Mouse (Mus musculus): ENCODE measurements around the gene Tmco5.

The Tmco5 gene

DNA sequence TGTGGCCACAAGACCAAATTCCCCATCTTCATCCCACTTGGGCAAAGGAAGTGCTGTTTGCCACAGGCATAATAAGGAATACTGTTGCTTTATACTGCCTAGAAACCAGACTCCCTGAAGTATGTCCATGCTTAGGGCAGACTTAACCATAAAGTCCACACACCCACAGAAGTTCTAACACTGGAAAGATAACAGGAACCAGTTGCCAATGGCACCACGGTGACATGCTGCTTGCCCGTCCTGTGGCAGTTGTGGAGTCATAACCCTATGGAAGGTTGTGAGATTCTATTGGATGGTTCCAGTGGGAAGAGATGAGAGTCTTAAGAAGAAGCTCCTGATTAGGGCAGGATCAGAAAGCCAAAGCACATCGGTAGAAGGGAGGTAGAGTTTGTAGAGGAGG lies at the start of gene Tmco5:
Gene Tmco5, plus strand, starts transcription at position 301 of the 400 bp plus-strand sequence.
- in situ Hi-C loops (cut with MboI, MseI): loop anchor here (25.0 kb wide), 1 partner anchor 309 kb away; no protein-coding TSS in a partner anchor

DNA sequence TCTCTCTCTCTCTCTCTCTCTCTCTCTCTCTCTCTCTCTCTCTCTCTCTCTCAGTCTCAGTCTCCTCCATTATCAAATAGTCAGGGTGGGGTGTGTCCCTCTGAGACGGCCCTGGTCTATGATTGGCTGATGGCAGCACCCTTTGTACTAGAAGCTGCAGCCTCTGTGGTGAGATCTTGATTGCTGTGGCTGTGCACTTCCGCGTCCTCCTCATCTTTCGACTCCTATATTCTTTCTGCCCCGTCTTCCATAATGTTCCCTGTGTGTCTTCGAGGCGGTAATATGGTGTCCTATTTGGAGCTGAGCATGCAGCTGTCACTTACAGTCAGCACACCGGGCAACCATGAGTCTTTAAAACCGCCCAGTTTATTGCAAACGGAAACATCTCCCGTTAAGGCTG lies 46.6 kb upstream of the Tmco5 start:
- in situ Hi-C loops (cut with MboI, MseI): no loop called here

DNA sequence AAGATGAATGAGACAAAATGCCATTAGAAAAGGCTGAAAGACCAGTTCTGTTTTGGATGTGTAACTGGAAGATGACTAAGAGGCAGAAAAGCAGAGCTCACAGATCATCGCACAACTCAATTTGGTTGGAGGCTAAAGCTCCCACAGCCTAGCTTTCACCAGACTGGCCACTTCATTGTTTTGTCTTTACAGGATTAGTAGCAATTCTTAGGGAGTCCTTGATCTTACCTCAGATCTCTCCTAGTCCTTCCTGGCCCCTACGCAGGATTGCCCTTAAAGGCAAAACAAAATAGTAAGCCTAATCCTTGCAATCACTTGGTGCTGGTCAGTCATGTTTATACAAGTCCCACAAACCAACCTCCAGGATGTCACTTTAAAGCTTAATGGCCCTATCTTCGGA lies 40.7 kb upstream of the Tmco5 start:
- in situ Hi-C loops (cut with MboI, MseI): no loop called here

DNA sequence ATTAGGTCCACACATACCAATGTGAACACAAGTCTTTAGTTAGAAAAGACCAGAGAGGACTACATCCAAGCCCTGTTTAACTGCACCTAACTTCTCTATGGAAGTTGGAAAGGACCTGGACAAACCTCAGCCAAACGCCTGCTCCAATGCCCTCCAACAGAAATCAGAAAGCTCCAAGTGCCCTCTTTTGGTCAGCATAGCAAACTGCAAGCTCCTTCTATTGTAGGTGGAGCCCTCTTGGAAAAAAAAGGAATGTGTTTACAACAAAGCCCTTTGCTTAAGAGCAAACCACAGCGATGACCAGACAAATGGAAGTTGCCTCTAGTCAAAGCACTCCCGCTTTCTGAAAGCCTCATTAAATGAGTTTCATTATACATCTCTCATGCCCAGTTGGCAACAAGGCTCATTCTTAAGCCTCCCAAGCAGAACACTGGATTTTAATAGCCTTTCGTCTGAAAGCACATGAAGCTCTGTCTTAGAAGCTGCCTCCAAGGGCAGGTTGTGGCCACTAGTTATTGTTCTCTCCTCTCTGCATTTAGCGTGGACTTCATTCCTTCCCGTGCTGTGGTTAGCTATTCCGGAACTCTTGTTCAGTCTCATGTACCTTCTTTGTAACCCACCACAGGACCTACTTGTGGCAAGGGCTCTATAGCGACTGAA lies 39.8 kb upstream of the Tmco5 start:
- in situ Hi-C loops (cut with MboI, MseI): no loop called here

DNA sequence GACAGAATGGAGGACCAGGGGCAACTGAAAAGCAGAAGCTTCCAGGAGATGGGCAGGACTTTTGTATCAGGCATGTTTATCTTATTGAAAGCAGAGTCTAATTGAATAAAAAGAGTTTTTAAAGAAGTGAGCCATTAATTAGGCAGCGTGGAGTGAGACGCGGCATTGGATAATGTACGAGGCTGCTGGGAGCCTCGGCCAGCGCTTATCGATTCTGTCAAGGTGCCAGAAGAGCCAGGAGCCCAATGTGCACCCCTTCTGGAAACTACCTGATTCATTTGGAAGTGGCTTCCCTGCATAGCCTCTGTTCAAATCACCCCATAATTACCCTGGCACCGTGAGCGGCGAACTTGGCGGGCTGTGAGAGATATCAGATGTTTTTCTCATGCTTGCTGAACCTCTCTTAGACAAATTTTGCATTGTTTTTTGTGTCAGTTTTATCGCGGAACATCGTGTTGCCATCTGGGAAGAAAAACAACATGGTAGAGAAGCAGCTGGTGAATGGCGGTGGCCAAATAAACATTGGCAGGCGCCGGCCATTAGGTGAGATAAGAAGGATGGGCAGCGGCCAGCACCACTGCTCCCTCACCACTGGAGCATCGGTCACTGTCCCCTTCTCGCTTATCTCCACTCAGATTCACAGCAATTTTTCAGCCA lies 28.4 kb upstream of the Tmco5 start:
- in situ Hi-C loops (cut with MboI, MseI): loop anchor here (10.0 kb wide), 1 partner anchor 765 kb away; no protein-coding TSS in a partner anchor

DNA sequence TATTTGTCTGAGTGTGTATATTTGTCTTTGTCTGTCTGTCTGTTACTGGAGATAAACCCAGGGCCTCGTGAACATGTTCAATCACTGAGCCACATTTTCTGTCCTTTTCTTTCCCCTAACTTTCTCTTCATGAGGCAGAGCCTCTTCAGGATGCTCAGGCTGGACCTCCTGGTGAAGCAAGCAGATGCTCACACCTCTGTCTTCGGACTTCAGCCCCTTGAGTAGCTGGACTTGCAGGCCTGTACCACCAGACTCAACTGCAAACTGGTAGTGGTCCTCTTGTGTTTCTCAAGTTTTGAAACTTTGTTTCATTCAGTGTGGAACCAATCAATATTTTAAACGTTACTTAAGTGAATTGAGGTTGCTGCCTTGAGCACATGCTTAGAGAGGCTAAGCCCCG lies 27.1 kb upstream of the Tmco5 start:
- in situ Hi-C loops (cut with MboI, MseI): no loop called here

DNA sequence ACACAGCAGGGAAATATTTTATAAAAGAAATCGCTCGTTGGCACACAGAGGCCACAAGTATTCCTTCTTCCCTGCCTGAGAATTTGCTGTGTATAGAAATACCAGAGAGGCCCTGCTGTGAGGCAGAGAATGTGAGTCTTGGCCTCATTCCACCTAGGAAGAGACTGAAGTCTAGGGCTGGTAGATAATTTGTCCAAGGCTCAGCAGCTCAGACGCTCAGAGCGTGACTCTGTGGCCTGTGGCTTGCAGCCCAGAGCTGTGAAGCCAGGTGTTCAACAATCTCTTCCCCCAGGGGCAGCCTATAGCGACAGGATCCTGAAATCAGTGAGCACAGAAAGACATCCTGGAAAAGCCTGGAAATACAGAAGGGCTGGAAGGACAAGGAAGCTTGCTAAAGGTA lies 26.2 kb upstream of the Tmco5 start:
- in situ Hi-C loops (cut with MboI, MseI): no loop called here

DNA sequence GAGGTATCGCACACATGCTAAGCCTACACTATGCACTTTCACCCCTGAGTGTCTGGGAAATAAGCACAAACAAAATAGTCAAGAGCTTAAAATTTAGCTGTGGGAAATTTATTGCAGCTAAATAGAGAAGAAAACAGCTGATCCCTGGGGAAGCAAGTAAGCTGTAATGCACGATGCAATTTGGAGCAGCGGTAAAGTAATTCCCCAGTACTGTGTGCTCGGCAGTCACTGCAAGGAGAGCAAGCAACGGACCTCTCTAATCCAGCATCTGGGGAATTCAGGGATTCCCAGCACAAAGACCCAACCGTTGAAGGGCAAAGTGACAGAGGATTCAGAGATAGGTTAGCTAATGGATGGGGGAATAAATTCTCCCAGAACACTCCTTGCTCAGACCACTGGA lies 19.8 kb upstream of the Tmco5 start:
- in situ Hi-C loops (cut with MboI, MseI): no loop called here

DNA sequence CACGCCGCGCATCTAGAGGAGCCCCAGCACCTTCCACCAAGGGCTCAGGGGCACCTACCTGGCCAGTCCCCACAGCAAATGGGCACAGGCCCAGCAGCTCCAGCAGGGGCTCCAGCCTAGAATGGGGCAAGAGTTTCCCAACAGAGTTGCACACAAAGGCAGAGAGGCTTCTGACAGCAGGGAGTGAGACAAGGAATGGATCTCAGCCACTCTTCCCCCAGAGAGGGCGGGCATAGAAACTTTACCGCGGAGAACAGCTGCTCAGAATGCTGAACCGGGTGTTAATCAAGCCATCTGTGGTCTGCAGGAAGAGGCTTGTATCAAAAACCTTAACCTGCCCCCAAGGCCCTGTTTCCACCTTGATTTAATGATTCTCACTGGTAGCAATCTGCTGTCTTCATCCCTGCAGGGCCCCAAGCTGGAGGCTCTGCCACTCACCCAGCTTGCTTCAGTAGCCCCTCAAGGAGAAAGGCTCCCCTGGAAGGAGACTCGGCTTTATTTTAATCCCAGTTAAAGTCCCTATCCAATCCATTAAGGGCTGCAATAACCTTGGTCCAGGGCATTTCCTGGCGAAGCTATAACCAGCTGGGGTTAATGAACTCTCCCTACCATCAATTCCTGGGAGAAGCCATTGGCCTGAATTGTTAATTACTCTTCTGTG lies 1.4 kb upstream of the Tmco5 start:
- in situ Hi-C loops (cut with MboI, MseI): loop anchor here (25.0 kb wide), 1 partner anchor 310 kb away; no protein-coding TSS in a partner anchor

DNA sequence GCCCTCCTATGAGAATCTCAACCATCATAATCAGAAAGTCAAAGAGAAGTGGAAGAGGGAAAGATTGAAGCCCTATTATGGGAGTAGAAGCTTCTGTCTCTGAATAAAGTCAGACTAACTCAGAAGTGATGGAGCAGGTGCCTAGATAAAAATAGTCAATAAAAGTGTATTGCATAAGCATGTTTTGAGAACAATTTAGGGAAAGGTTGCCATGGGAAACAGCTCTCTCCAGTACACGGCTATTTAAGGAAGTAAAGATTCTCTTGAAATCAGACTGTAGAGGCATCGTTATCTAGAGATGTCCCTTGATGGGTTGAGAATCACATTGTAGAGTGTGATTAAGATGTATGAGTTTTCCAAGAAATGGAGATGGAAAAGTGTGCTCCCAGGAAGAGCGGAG lies 1.2 kb downstream of the Tmco5 start:
- in situ Hi-C loops (cut with MboI, MseI): loop anchor here (25.0 kb wide), 1 partner anchor 308 kb away; no protein-coding TSS in a partner anchor

DNA sequence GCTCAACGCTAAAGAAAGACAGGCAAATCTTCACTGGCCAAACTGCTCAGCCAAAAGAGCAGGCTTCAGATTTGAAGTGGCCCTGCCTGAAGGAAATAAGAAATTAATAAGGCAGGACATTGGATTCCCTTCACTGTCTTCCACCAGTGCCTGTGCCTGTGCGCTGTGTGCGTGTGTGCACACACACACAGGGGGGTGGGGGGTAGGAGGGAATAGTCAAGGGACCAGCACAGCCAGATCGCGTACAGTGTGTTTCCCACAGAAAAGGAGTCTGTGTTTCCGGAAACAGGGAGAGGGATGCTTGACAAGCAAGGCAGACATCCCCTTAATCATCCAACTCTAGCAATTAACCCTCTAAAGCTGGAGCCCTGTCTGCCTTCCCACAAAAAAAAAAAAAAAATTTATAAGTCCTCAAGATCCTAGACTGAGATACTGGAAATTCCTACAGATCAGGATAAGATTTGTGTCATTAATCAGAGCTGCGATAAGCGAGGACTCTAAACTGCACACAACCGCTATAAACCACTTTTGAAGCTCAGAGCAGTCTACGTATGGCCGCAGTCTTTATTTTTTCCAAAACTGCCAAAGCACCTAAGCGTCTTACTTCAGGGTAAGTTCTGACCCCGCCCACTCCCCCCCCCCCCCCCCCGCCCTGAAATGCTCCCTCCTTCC lies 15.0 kb downstream of the Tmco5 start:
- in situ Hi-C loops (cut with MboI, MseI): loop anchor here (25.0 kb wide), 1 partner anchor 294 kb away; no protein-coding TSS in a partner anchor

DNA sequence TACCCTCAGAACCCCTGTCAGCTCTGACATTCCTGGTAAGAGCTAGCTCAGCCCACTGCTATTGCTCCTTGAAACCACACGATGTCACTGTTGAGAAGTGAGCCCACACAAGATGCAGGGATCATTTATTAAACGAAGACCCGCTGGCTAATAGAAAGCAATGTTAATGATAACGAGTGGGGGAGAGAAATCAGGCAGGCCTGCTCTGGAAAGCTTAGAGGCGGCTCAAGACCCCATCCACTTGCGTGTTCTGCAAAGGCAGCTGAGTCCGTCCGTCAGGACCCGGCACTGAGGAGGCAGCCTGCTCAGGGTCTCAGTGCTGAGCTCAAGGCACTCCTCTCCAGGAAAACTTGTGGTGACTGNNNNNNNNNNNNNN lies 15.5 kb downstream of the Tmco5 start:
- in situ Hi-C loops (cut with MboI, MseI): loop anchor here (25.0 kb wide), 1 partner anchor 293 kb away; no protein-coding TSS in a partner anchor

DNA sequence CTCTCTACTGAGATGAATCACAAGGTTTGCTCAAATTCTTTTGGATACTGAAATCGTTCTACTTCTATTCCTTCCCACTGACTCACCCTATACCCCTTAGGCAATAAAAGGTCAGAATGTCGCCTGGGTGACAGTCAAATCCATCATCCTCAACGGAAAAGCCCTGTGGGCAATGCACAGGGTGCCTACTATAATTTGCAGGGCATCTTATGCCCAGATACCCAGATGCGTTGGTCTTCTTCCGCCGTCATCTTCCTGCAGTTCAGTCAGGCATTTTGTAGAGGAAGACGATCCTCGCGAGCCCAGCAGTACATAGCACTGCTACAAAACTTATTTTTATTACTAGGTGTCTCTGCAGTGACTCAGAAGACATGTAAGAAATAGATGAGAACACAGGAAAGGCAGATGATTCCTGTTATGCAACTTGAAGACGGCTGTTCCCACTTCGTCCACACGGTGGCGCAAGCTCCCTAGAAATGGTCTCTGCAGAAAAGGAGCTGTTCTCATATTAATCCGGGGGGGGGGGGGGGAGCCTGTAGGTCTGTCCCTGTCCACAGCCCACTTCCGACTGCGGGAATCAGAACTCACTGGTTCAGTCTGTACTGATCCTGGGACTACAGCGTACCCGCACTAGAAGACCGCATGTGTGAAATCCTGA lies 21.3 kb downstream of the Tmco5 start:
- in situ Hi-C loops (cut with MboI, MseI): loop anchor here (5.0 to 25.0 kb wide), 4 partner anchors 68 to 548 kb away; no protein-coding TSS in a partner anchor

DNA sequence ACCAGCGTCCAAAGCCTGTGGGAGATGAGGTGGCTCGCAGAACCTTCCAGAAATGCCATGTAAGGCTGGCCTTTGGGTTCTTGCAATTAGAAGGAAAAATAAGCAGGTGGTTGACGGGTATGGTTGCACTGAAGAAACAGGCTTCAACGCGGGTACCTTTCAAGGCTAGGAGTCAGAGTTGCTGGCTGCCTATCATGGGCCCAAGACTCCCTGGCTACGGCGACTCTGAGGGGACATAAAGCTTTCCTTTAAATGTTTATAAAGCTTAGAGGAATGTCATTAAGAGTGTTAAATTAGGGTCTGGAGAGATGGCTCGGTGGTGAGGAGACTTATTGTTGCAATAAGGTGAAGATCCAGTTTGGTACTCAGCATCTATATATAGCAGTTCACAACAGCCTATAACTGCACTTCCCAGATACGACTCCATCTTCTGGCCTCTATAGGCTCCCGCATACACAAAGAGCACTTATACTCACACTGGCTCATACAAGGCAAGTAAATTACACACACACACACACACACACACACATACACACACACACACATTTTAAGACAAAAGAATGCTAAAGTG lies 21.9 kb downstream of the Tmco5 start:
- in situ Hi-C loops (cut with MboI, MseI): loop anchor here (5.0 kb wide), 1 partner anchor 547 kb away; no protein-coding TSS in a partner anchor

DNA sequence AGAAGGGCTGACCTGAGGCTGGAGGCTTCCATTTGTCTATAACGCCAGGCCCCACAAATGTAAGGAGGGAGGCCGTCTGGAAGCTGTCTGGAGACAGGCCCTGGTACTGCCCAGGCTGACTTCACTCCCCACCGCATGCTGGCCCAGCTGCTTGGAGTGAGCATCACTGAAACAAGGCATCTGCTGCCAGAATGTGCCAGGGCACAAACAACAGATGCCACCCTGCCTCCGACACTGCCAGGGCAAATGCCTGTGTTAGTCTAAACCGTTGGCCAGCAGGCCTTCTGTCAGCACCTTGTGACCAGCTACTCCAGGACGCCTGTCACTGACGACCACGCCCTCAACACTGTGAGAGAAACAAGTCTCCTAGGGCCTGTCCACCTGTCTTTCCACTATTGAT lies 29.8 kb downstream of the Tmco5 start:
- in situ Hi-C loops (cut with MboI, MseI): no loop called here

DNA sequence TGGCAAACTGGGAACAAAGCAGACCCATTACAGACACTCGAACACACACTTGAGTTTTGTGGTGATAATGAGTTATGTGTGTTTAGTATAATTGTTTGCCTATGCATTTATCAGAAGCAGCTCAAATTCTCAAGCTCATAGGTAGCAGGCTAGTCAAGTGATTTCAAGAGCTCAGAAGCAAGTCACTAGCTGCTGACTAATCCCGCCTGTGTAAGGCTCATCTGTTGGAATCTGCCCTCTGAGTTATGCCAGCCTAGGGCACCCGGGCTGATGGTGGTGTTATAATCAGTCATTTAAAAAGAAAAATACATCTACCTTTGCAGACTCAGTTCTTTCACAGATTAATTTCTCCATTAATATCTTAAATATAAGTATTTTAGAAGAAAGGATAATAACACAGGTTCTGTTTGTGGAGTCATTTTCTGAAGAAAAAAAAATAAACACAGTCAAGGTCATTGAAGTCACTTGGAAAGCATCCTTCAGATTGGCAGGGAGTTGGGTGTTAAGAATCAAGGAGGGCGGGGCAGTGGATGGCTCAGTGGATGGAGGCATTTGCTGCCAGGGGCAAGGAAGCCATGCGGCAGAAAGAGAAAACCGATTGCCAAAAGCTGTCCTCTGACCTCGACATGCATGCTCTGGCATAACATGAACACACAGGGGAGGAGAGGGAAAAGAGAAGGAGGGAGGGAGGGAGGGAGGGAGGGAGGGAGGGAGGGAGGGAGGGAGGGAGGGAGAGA lies 34.0 kb downstream of the Tmco5 start:
- in situ Hi-C loops (cut with MboI, MseI): no loop called here

DNA sequence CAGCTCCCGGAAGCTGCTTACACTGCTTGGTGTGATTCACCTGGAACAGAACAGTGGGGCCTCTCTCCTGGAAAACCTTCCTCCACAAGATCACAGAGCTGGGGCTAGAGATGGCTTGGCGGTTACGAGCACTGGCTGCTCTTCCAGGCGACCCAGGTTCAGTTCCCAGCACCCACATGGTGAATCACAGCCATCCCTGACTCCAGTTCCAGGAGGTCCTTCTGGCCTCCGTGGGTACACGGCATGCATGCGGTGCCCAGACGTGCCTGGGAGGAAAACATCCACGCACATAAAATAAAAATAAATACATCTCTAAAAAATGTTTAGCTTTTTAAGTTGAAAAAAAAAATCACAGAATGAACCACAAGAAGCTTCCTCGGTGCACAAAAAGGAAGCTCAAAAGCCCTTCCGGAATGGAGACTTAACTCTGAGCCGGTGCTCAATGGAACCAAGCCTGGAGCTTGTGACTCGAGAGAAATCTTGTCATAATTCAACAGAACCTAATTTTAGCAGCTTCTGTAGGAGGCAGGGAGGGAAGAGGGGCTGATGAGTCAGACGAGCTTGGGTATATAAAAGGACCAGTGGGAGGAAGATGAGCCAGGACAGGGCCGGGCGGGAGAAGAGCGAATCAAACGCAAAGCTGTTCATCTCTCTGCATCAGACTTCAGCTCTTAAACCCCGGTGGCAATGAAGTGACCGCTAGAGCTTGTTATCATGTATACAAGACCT lies 35.4 kb downstream of the Tmco5 start:
- in situ Hi-C loops (cut with MboI, MseI): no loop called here

DNA sequence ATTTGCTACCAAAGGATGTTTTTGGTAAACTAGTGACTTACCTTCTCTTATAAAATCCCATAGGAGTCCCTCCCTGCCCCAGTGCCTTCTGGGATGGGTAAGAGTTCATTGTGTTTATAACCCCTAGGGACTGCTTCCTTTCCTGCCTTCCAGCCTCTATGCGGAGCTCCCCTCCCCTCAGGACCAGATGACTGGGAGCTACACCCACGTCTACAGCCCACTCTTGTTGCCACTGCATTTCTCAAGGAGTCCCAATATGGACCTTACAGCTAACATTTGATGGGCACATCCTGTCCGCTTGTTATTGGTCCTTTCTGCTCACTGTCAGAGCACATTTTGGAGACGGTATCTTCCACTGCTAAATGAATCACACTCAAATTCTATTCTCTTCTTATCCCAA lies 36.1 kb downstream of the Tmco5 start:
- in situ Hi-C loops (cut with MboI, MseI): no loop called here

DNA sequence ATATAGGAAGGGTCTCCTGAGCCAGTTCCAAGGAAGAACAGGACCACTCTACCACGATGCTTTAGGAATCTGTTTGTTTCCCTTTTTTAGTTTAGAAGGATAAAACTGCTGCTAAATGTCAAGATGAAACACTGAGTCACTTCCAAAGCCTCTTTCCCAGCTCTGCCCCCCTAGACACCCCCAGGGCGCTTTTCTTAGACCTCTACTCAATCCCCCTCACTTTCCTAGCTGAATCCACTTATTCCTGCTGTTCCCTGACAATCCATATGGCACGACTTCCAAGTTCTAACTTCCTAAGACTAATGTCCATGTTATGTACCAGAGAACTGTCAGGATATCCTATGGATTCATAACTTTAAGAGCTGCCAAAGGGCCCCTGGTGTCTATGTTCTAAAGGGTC lies 40.1 kb downstream of the Tmco5 start:
- in situ Hi-C loops (cut with MboI, MseI): no loop called here

Measured in T-helper 1 cell (primary cell).